Mouse (Mus musculus) frontal cortex, postnatal 14 days (tissue): ENCODE measurements around the gene Rdh19.
"Not testable (repeated sequence)": the region's sequence is repeated elsewhere in the genome, so short reads cannot be mapped to it uniquely, and the experiment has no call there.

ENCODE experiments used
- DNase-seq, 2 experiments: peaks; one replicate each; pipeline ENCODE4 v3.0.0; 2022; ENCODE audit warnings: low spot score in 2 of 2

Rdh19 gene

DNA sequence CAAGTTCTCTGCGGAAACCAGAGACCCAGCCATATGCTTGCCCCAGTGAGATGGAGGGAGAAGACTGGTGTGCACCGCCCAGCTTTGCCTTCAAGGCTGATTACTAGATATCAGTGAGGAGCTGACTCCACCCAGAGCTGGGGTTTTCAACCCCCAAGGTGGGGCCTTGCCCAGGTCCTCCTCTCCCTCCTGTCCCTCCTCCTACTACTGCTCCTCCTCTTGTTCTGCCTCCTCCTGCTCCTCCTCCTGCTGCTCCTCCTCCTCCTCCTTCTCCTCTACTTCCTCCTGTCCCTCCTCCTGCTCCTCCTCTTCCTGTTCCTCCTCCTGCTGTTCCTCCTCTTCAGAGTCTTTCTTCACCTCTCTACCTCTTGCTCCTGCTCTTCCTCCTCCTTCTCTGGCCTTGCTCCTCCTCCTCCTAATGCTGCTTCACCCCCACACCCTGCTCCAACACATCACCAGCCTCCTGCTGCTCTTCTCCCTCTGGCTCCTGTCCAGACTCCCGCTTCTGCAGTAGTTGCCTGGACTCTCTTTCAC lies 29.5 kb downstream of the Rdh19 start:
- no peak for DNase-seq

DNA sequence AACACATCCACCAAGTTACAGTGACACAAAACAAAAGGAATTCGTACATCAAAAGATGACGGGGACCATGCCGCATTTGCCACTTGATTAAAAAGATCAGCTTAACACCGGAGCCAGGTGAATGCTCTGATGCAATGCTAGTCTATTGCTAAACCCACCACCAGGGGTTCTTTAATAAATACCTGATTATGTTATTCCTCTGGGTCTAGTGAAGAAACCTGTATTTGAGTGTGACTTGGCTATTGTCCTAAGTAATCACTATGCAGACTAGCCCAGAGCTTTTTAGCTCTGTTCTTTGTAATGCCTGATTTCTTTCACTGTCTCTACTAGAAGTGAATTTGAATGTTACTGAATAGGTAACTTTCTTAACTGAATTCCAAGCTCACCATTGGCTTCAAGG lies 31.3 kb downstream of the Rdh19 start:
- DNase-seq, result no peak

DNA sequence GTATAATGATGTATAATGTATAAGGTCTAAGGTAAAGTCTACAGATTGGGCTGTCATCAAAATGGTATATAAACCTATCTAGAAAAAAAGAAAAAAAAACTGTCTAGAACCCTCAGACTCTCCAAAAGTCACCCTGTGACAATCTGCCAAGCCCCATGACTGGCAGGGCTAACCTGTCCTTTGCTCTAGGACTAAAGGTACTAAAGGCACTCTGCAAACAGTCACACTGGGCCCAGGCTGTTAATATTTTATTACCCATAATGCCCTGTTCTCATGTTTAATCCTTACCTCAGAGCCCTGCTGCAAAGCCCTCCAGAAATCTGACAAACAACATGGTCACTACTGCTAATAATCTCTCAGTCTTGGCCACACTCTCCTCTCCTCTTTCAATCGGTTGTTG lies 36.8 kb downstream of the Rdh19 start:
- no peak for DNase-seq

DNA sequence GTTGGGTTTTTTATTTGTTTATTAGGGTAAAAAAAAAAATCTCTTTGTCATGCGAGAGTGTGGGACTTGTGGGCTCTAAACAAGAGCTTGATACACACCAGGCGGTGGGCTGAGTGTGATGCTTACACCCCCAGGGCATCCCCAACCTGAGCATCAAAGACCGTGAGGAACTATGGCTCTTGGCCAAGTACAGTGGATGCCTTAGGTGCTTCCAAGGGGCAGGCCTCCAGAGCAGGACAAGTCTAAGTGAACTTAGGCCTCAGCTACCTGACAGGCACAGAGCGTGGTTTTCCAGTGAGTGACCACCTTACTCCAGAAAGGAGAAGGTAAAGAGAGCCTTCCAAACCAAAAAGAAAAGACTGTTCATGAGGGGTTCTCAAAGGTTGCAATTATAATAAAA lies 37.2 kb downstream of the Rdh19 start:
- DNase-seq, result no peak

DNA sequence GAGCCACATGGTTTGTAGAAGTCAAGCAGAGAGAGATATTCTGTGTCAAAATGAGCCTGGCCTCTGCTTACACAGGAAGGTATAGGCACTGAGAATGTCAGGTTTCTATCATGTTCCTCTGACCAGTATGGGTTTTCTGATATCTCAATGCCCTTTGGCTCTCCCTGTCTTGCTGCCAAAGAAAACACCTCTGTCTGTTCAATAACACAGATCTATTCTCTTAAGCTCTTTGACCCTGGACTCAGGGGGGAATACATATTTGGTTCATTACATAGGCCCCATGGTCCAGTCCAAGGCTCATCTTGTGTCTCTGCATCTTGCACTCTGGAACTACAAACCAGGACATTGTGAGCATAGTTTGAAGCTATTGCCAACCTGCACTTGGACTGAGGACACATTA lies 38.9 kb downstream of the Rdh19 start, which contains the start of gene Rdh7:
Gene Rdh7, minus strand, starts transcription at position 213 of the 400 bp plus-strand sequence.
- no peak for DNase-seq

DNA sequence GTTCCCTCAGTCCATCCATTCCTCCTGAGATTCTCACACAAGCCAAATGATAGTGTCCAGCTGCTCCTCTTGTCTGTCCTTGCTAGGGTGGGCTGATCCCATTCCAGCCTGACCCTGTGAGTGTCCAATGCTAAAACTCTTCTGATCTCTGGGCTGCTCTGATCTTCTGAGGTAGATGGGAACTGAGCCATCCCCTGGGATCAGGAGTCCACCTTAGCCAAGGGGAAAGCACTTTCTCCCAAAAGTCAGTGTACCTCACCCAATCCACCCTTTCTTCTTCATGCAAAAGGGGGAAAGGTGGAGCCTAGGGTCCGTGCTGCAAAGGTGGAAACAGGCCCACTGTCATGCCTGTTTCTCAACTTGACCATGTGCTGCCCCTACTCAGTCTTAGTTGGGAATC lies 41.8 kb downstream of the Rdh19 start:
- DNase-seq, result no peak

DNA sequence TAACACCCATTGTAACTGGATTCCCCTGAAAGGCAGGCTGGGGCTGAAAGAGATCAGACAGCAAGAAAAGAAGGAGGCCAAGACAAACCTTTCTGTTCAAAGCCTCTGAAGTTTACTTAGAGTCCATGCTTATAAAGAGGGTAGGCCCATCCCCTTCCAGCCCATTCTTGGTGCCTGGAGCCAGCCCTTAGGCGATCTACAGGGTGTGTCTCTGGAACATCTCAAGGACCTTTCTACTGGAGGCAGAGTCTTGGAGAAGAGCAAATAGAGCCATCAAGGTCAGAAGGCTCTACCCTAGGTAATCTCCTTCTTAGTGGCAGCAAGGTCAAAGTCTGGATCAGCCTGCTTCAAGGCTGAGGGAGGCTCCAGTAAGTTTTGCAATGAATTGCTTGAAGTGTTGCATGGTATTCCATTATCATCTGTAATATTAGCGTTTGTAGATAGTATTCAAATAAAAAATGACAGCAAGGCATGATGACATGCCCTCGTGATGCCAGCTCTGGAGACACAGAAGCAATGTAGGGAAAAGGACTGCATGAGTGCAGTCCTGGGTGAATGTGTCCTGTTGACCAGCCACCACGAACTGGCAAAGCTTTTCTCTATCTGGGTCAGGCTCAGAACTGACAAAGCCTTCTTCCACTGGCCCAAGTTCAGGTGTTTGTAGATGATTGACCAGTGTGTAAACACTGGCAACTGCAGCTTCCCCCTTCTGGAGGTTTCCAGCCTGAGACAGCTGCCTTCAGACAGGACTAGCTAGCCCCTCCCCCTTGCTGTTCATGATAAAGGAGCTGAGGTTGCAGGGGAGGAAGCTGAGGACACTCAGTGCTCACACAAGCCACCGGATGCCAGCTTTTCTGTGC lies 43.7 kb downstream of the Rdh19 start:
- DNase-seq, result not testable (repeated sequence)

DNA sequence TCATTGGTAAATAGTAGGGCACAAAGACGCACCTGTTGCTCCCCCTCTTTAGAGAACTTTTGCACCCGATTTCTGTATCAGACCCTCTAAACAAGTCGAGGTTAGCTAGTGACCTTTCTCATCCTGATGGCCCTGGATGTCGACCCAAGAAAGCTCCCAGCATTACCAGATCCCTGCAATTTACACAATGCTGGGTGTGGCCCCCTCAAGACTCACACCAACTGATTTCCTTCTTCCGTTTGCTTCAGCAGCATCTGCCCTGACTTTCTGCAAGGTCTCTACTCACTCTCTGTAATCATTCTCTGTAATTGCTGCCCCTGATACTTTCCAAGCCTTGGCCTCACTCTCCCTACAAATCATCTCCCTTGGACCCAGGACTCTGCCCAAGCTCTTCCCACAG lies 47.0 kb downstream of the Rdh19 start:
- DNase-seq, result no peak

DNA sequence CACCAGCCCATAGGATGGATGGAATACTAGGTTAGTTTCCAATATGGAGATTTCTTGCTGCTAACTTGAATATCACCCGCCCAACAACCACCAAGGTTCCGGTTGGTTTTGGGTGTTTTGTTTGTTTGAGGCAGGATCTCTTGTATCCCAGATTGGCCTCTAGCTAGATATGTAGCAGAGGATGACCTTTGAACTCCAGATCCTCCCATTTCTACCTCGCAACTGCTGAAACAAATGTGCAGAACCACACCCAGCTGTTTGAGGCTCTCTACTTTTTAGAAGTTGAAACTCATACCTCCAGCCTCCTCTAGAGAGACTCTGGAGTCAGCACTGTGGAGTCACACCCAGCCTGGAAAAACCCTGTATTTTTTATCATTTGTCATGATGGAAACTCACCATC lies 47.8 kb downstream of the Rdh19 start:
- DNase-seq, result no peak

DNA sequence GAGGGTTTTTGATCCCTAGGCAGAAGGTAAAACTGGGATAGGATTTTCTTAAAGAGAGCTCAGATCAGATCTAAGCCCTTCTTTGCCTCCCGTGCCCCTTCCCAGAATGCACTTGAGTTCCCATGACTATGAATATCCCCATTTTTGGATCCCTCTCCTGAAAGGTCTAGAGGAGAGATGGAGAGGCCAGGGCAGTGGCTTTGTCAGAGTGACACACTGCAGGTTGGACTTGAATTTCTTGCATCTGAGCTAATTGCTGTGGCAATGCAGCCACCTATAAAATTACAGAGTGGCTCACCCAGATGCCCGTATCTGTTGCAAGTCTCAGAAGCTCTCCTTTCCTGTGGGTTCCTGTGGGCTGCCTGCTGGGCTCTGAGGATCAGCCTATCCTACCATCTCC lies 48.5 kb downstream of the Rdh19 start, which contains the start of gene Sdr9c7:
Gene Sdr9c7, plus strand, starts transcription at position 301 of the 400 bp plus-strand sequence.
- DNase-seq, result no peak

DNA sequence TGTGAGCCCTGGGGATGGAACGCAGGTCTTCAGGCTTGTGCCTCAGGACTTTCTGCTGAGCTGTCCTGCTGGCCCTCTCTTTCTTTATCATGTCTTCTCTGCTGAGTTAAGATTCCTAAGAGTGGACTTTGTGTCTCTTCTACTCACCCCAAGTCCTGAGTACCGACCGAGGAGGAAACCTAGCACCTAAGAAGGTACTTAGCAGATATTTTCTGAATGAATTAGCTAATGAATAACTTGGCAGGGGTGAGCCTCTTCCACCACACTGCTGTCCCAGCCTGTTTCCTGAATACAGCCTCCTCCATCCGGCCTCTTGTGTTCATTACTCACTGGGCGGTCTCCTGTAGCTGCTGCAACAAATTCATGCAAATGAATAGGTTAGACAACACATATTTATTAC lies 50.1 kb downstream of the Rdh19 start:
- DNase-seq, result no peak

DNA sequence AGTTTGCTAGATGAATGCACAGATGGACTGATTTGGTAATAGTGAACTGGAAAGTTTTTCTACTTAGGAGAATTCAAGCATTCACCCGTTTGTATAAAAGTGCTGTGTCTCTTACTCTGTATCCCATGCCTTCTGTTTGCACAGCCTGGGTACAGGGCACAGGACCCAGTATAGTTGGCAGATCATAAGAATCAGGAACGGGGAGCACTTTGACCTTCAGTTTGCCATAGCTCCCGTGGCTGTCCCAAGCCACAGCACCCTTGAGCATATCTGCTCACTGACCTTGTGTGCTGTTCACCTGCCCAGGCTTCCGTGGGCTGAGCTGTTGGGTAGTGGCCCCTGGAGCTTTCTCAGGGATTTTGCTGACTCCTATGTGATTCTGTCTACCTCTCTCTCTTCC lies 52.0 kb downstream of the Rdh19 start:
- no peak for DNase-seq

DNA sequence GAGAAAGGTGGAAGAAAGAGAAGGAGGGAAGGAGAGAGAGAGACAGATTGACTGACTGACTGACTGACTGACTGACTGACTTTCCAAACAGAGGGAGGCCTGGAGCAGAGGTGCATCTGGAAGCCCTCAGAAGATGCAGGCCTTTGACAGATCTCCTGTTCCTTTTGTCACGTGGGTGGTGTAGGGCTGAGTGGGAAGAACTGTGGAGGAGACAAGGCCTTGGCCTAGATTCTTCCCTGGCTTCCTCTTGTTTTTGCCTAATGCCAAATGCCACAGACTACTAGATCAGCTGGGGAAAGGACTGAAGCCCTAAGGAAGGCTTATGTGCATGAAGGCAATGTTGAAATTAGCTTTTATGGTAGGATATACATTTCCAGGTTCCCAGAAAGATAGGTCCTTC lies 53.4 kb downstream of the Rdh19 start:
- no peak for DNase-seq

DNA sequence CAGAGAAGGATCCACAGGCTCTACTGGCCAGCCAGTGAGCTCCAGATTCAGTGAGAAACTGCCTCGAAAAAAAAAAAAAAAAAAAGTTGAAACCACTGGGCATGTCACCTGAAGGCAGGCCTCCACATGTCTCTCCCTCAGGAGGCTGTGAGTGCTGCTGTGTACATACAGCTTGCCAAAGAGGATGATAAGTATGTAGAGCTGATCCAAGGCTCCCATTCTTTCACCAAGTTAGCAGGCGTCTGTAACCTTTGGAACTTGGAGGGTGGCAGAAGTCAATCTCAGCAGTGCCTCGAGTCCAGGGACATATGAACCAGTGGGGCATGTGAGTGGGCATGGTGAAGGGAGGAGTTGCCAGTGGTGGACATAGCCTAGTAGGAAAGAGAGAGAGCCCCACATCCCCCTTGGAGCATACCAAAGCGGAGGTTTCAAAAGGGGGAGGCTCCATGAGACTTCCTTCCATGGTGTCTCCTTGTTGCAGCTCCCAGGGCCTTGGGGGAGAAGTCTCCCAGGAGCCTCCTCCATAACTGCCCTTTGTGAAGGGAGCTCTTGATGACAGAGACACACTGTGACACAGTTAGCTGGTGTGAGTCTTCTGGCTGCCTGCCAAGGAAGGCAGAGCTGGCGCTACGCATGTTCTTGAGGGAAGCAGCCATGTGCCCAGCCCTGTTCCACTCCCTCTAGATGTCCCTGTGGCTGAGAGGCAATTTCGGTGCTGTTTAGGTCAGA lies 55.2 kb downstream of the Rdh19 start:
- peak in 1 of 2 experiments; percentile 27 for DNase-seq

DNA sequence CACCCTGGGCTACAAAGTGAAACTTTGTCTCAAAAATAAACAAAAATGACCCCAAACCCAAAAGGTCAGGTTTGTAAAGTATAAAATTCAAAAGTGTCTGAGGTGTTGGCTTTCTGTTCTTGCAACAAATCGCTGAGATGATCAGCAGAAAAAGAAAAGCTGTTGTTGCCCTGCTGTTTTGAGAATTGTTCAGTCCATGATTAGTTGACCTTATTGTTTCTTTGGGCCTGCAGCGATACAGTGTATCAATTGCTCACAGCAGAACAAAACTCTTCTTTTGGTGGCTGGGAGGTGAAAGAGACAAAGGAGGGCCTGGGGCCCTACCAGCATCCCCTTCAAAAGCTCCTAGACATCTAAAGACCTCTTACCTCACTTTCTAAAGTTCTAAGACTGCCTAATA lies 56.4 kb downstream of the Rdh19 start:
- no peak for DNase-seq

DNA sequence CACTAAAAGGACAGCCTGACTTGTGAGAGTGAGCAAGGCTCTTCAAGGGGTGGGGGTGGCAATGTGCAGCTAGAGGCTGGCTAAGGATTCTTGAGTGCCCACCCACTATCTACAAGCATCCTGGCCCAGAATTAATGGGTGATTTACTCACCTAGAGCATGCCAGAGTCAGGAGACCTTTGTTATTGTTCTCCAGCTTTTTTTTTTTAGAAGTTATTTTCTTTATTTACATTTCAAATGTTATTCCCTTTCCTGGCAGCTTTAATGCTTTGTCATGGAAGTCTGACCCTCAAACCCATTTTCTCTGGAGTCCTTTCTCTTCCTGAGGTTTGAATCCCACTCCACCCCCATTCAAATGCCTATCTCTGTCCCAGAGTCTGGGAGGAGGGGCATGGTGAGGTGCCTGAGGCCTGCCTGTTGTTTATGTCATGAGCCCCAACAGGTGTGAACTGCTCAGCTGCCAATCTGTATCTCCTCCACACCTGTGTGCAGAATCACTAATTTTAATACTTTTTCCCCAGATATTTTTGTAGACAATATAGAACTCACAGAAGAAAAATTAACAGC lies 57.7 kb downstream of the Rdh19 start:
- DNase-seq, result no peak
